Mouse (Mus musculus): ENCODE measurements at regions not wholly inside any gene's neighbourhood (a gene's known extent, or its start where the extent isn't known, plus 50 kb on each side); places are given as distances from the start of the nearest gene placed in this dataset.

- Histone ChIP-seq H3K4me1 (ENCODE audit: control insufficient read depth, insufficient read depth, low read length) (no peaks in the 10 kb centered on the region), H3K27me3 (replicated peaks; ENCODE audit: control insufficient read depth, insufficient read depth, low read length) (no peaks in the 10 kb centered on the region), H3K4me3 (ENCODE audit: insufficient read depth, low read depth, low read length) (no peak overlapping the region), H3K27ac (ENCODE audit: insufficient read depth, low read depth, low read length) (no peak overlapping the region), H3K36me3 (ENCODE audit: control insufficient read depth, insufficient read depth, low read length) (no peaks in the 10 kb centered on the region)
- no peak for TF ChIP-seq POLR2A (IDR thresholded peaks at IDR 0.05; ENCODE audit: low read depth, low read length)
- TF ChIP-seq CTCF (conservative IDR thresholded peaks at IDR 0.05; ENCODE audit: insufficient read depth, insufficient read length, low read depth, low read length) = peak; percentile 46; the same call in 1 of the 2 replicates
- peak; percentile 57 for DNase-seq
- 20% methylated on average over 6 of the region's 6 CpGs for WGBS
These were observed 102.7 kb upstream of the Tspan8 start for GRCm38 (mm10) chr10:115713896-115714295.

- no peak for DNase-seq
- TF ChIP-seq CTCF (conservative IDR thresholded peaks at IDR 0.05; ENCODE audit: insufficient read depth, insufficient read length, low read depth, low read length) = no peak
- TF ChIP-seq POLR2A (IDR thresholded peaks at IDR 0.05; ENCODE audit: low read depth, low read length) = no peak
- no peak overlapping the region for H3K27ac ChIP-seq (ENCODE audit: insufficient read depth, low read depth, low read length)
These were observed 100.5 kb upstream of the Tspan8 start for GRCm38 (mm10) chr10:115716178-115716577.

GRCm38 (mm10) chr10:115717064-115717463 lies 99.6 kb upstream of the Tspan8 start:
- no peak overlapping the region for H3K27ac ChIP-seq (ENCODE audit: insufficient read depth, low read depth, low read length)
- no peaks in the 10 kb centered on the region for H3K27me3 ChIP-seq (replicated peaks; ENCODE audit: control insufficient read depth, insufficient read depth, low read length)
- no peak for TF ChIP-seq POLR2A (IDR thresholded peaks at IDR 0.05; ENCODE audit: low read depth, low read length)
- TF ChIP-seq CTCF (conservative IDR thresholded peaks at IDR 0.05; ENCODE audit: insufficient read depth, insufficient read length, low read depth, low read length) = no peak
- no peak overlapping the region for H3K4me3 ChIP-seq (ENCODE audit: insufficient read depth, low read depth, low read length)
- no peak for DNase-seq
- no peaks in the 10 kb centered on the region for H3K4me1 ChIP-seq (ENCODE audit: control insufficient read depth, insufficient read depth, low read length)
- no peaks in the 10 kb centered on the region for H3K36me3 ChIP-seq (ENCODE audit: control insufficient read depth, insufficient read depth, low read length)
- WGBS = 91% methylated on average over 8 of the region's 8 CpGs

More at GRCm38 (mm10) chr10:115716178-115716577, 100.5 kb upstream of the Tspan8 start:
- Histone ChIP-seq H3K4me1 (ENCODE audit: control insufficient read depth, insufficient read depth, low read length) (no peaks in the 10 kb centered on the region), H3K36me3 (ENCODE audit: control insufficient read depth, insufficient read depth, low read length) (no peaks in the 10 kb centered on the region), H3K4me3 (ENCODE audit: insufficient read depth, low read depth, low read length) (no peak overlapping the region), H3K27me3 (replicated peaks; ENCODE audit: control insufficient read depth, insufficient read depth, low read length) (no peaks in the 10 kb centered on the region)
- WGBS = 37% methylated on average over 9 of the region's 9 CpGs

DNA sequence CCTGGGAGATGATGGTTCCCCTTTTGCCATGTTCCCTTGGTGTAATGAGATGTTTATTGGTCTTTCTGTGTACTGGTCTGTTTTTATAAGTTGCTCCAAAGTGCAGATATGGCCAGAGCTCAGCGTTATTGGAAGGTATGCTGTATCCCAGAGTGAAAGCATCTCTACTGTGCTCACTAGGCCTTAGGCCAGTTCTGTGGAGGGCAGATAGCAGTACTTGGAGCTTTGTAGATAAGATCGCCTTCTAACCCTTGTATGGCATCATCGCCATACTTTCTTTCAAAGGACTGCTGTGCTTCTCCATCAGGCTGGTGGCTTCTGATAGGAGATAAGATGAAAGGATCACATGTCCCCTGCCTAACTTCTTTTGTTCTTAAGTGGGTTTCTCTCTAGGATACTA lies 94.0 kb upstream of the Tspan8 start:
- 96% methylated on average over 3 of the region's 3 CpGs for WGBS
- no peak overlapping the region for H3K4me3 ChIP-seq (ENCODE audit: insufficient read depth, low read depth, low read length)
- TF ChIP-seq POLR2A (IDR thresholded peaks at IDR 0.05; ENCODE audit: low read depth, low read length) (no peak), CTCF (conservative IDR thresholded peaks at IDR 0.05; ENCODE audit: insufficient read depth, insufficient read length, low read depth, low read length) (no peak)

DNA sequence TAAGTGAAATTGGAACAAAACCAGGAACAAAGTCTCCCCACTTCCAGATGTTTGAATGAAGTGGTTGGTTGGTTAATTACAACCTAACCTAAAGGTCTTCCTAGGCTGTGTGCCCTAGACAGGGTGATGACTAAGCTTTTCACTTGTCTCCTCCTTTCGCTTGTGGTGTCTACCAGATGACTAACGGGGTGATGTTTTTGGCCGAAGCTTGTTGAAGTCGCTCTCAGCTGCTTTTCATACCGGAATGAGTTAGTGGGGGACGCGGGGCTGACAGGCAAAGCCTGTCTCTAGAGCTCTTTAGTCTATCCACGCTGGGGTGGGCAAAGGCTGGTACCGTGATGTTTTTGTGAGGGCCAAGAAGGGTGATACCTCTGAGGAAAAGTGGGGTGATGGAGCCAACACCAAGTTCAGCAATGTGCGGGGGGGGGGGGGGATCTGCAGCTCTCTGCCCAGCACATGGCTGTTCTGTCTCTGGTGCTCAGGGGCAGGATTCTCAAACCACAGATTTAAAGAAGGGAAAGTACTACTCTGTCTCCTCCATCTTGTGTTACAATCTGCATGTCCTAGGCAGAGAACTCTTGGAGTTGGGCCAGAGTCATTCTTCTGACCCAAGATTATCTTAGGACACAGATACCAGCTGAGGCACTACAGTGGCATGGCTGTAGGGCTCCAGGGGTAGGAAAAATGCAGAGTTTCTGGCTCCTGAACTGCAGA lies 73.8 kb upstream of the Tspan8 start:
- no peak for TF ChIP-seq CTCF (conservative IDR thresholded peaks at IDR 0.05; ENCODE audit: insufficient read depth, insufficient read length, low read depth, low read length)
- TF ChIP-seq POLR2A (IDR thresholded peaks at IDR 0.05; ENCODE audit: low read depth, low read length) = no peak
- 92% methylated on average over 10 of the region's 10 CpGs for WGBS

More for the DNA sequence above, 94.0 kb upstream of the Tspan8 start:
- DNase-seq = no peak
- Histone ChIP-seq H3K4me1 (ENCODE audit: control insufficient read depth, insufficient read depth, low read length) (no peaks in the 10 kb centered on the region), H3K36me3 (ENCODE audit: control insufficient read depth, insufficient read depth, low read length) (no peaks in the 10 kb centered on the region), H3K27me3 (replicated peaks; ENCODE audit: control insufficient read depth, insufficient read depth, low read length) (no peaks in the 10 kb centered on the region), H3K27ac (ENCODE audit: insufficient read depth, low read depth, low read length) (no peak overlapping the region)

DNA sequence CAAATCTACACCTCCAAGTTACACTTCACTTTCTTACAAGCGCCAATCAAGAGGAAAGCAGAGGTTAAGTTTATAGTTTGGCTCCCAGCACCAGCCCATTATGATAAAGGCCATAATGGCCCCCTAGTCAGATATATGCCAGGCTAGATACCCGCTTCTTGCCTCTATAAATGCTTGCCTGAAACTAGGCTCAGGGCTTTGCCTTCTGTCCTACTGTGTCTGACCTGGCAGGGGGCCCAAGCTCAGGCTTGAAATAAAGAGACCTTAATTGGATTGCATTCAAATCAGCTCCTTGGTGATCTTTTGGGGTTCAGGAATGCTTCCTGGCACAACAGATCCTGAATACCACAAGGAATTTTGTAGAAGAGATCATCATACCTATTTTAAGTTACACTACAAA lies 66.8 kb upstream of the Tspan8 start:
- TF ChIP-seq CTCF (conservative IDR thresholded peaks at IDR 0.05; ENCODE audit: insufficient read depth, insufficient read length, low read depth, low read length) = no peak
- no peak for TF ChIP-seq POLR2A (IDR thresholded peaks at IDR 0.05; ENCODE audit: low read depth, low read length)

More for the DNA sequence above, 73.8 kb upstream of the Tspan8 start:
- Histone ChIP-seq H3K4me1 (ENCODE audit: control insufficient read depth, insufficient read depth, low read length) (no peaks in the 10 kb centered on the region), H3K4me3 (ENCODE audit: insufficient read depth, low read depth, low read length) (no peak overlapping the region), H3K36me3 (ENCODE audit: control insufficient read depth, insufficient read depth, low read length) (no peaks in the 10 kb centered on the region), H3K27me3 (replicated peaks; ENCODE audit: control insufficient read depth, insufficient read depth, low read length) (no peaks in the 10 kb centered on the region), H3K27ac (ENCODE audit: insufficient read depth, low read depth, low read length) (no peak overlapping the region)
- no peak for DNase-seq

GRCm38 (mm10) chr10:115750250-115750649 lies 66.4 kb upstream of the Tspan8 start:
- Histone ChIP-seq H3K4me1 (ENCODE audit: control insufficient read depth, insufficient read depth, low read length) (no peaks in the 10 kb centered on the region), H3K27ac (ENCODE audit: insufficient read depth, low read depth, low read length) (no peak overlapping the region), H3K36me3 (ENCODE audit: control insufficient read depth, insufficient read depth, low read length) (no peaks in the 10 kb centered on the region), H3K27me3 (replicated peaks; ENCODE audit: control insufficient read depth, insufficient read depth, low read length) (no peaks in the 10 kb centered on the region), H3K4me3 (ENCODE audit: insufficient read depth, low read depth, low read length) (no peak overlapping the region)
- DNase-seq = no peak
- no peak for TF ChIP-seq POLR2A (IDR thresholded peaks at IDR 0.05; ENCODE audit: low read depth, low read length)
- no peak for TF ChIP-seq CTCF (conservative IDR thresholded peaks at IDR 0.05; ENCODE audit: insufficient read depth, insufficient read length, low read depth, low read length)
- 87% methylated on average over 5 of the region's 5 CpGs for WGBS

More for the DNA sequence above, 66.8 kb upstream of the Tspan8 start:
- DNase-seq = no peak
- H3K27ac ChIP-seq (ENCODE audit: insufficient read depth, low read depth, low read length) = no peak overlapping the region
- H3K4me3 ChIP-seq (ENCODE audit: insufficient read depth, low read depth, low read length) = no peak overlapping the region
- H3K36me3 ChIP-seq (ENCODE audit: control insufficient read depth, insufficient read depth, low read length) = no peaks in the 10 kb centered on the region
- H3K4me1 ChIP-seq (ENCODE audit: control insufficient read depth, insufficient read depth, low read length) = no peaks in the 10 kb centered on the region
- WGBS = 96% methylated on average over 2 of the region's 2 CpGs
- H3K27me3 ChIP-seq (replicated peaks; ENCODE audit: control insufficient read depth, insufficient read depth, low read length) = no peaks in the 10 kb centered on the region
